8 mouse cellular contexts compared by ENCODE assay signal in the genomic region with DNA sequence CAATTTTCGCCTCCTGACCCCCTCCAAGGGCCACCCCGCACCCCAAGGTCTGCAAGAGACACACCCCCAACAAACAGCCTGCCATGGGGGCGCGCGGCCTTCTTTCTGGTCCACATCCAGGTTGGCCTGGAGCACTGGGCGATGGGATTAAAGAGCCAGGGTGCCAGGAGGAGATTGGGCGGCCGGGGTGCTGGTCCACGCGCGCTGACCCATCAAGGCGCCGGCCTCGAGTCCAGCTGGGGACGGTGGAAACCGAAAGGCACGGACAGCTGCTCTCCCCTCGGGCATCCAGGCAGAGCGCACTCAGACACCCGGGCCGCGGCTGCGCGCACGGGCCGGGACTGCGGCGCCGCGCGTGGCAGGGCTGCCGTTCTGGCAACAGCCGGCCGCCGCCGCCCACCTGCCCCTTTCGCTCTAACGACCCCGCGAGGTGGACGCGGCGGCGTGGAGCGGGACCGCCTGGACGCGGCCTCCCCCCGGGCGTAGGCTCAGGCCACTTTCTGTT. TPM values are rescaled to one million over a fixed set of nuclear protein-coding genes. Genes with fewer than 3 reads are reported as not detected.
DNase-seq lines count a peak whose midpoint lies in the region; ATAC-seq and TF ChIP-seq lines count a peak whose summit lies in the region.

No protein-coding gene starts in this region.

- no peak for TF ChIP-seq POLR2A in spleen, adult 2 months (IDR thresholded peaks at IDR 0.05; ENCODE audit: low read depth, low read length)

- H3K27me3 ChIP-seq in embryonic facial prominence, embryonic 13.5 days, result no peaks in the 10 kb centered on the region
- H3K27me3 ChIP-seq in hindbrain, embryonic 13.5 days, result no peaks in the 10 kb centered on the region
- H3K27me3 ChIP-seq in liver, embryonic 15.5 days, result no peaks in the 10 kb centered on the region
- H3K27me3 ChIP-seq in spleen, adult 2 months (ENCODE audit: control insufficient read depth, insufficient read depth, low read length), result peaks cover 41% of the 10 kb centered on the region

- peak overlapping the region; percentile 92 for H3K4me3 ChIP-seq in embryonic facial prominence, embryonic 13.5 days
- H3K4me3 ChIP-seq in hindbrain, embryonic 13.5 days, result peak overlapping the region; percentile 96
- H3K4me3 ChIP-seq in liver, embryonic 15.5 days (replicated peaks), result peak overlapping the region; percentile 78
- peak overlapping the region; percentile 52 for H3K4me3 ChIP-seq in spleen, adult 2 months (ENCODE audit: extremely low read depth, insufficient read depth, insufficient read length)

- H3K36me3 ChIP-seq in embryonic facial prominence, embryonic 13.5 days, result peaks cover 4% of the 10 kb centered on the region; the same call in 1 of the 2 replicates
- H3K36me3 ChIP-seq in hindbrain, embryonic 13.5 days, result no peaks in the 10 kb centered on the region
- no peaks in the 10 kb centered on the region for H3K36me3 ChIP-seq in liver, embryonic 15.5 days (replicated peaks)
- no peaks in the 10 kb centered on the region for H3K36me3 ChIP-seq in spleen, adult 2 months (ENCODE audit: control insufficient read depth, insufficient read depth, low read length)

- H3K4me2 ChIP-seq in embryonic facial prominence, embryonic 13.5 days, result peak overlapping the region; percentile 96
- H3K4me2 ChIP-seq in hindbrain, embryonic 13.5 days, result peak overlapping the region; percentile 81
- peak overlapping the region; percentile 96 for H3K4me2 ChIP-seq in liver, embryonic 15.5 days

- no peaks in the 10 kb centered on the region for H3K9me3 ChIP-seq in embryonic facial prominence, embryonic 13.5 days
- H3K9me3 ChIP-seq in hindbrain, embryonic 13.5 days, result no peaks in the 10 kb centered on the region
- no peaks in the 10 kb centered on the region for H3K9me3 ChIP-seq in liver, embryonic 15.5 days (replicated peaks)

- no peak for ATAC-seq in embryonic facial prominence, embryonic 13.5 days (ENCODE audit: insufficient number of reproducible peaks, insufficient read depth, low FRiP score, low TSS enrichment, low read depth)
- peak; percentile 12; the same call in 1 of the 2 replicates for ATAC-seq in hindbrain, embryonic 13.5 days (ENCODE audit: low FRiP score)
- ATAC-seq in liver, embryonic 15.5 days (ENCODE audit: insufficient read depth), result no peak

- no peak for TF ChIP-seq CTCF in spleen, adult 2 months (IDR thresholded peaks at IDR 0.05; ENCODE audit: extremely low read depth, insufficient read depth, insufficient read length, insufficient replicate concordance)

- peak; percentile 28 to 29 for DNase-seq in cerebellum, postnatal 14 days
- no peak for DNase-seq in cerebellum, adult 11-12 months
- peak; percentile 36 for DNase-seq in CD4-positive helper T cell, adult 2 months (ENCODE audit: low read depth, low spot score)
- DNase-seq in spleen, adult 2 months (ENCODE audit: low read depth in 1 of 2, low spot score in 2 of 2), result no peak
- DNase-seq in frontal cortex, postnatal 25 days (ENCODE audit: low spot score in 2 of 2), result no peak

- H3K9ac ChIP-seq in embryonic facial prominence, embryonic 13.5 days, result peak overlapping the region; percentile 97
- H3K9ac ChIP-seq in hindbrain, embryonic 13.5 days, result peak overlapping the region; percentile 96
- H3K9ac ChIP-seq in liver, embryonic 15.5 days, result peak overlapping the region; percentile 81

- H3K27ac ChIP-seq in embryonic facial prominence, embryonic 13.5 days, result peak overlapping the region; percentile 99
- H3K27ac ChIP-seq in hindbrain, embryonic 13.5 days, result peak overlapping the region; percentile 97
- peak overlapping the region; percentile 97 for H3K27ac ChIP-seq in liver, embryonic 15.5 days (replicated peaks)
- H3K27ac ChIP-seq in spleen, adult 2 months (ENCODE audit: insufficient read depth, low read length), result no peak overlapping the region

- WGBS in embryonic facial prominence, embryonic 13.5 days, result under 1% methylated on average over 50 of the region's 50 CpGs
- under 1% methylated on average over 43 of the region's 50 CpGs for WGBS in hindbrain, embryonic 13.5 days
- WGBS in liver, embryonic 15.5 days (ENCODE audit: insufficient replicate concordance), result under 1% methylated on average over 50 of the region's 50 CpGs
- WGBS in spleen, adult 2 months, result 1% methylated on average over 50 of the region's 50 CpGs

- H3K4me1 ChIP-seq in embryonic facial prominence, embryonic 13.5 days, result peaks cover 46% of the 10 kb centered on the region
- H3K4me1 ChIP-seq in hindbrain, embryonic 13.5 days (replicated peaks), result peaks cover 45% of the 10 kb centered on the region
- peaks cover 49% of the 10 kb centered on the region for H3K4me1 ChIP-seq in liver, embryonic 15.5 days (replicated peaks)
- H3K4me1 ChIP-seq in spleen, adult 2 months (ENCODE audit: control insufficient read depth, insufficient read depth, insufficient read length), result peaks cover 17% of the 10 kb centered on the region

RNA-seq across cellular contexts. Expression of gene Igf2bp3, which starts 1.1 kb away (rescaled TPM):
- polyA plus RNA-seq in embryonic facial prominence, embryonic 13.5 days (2015; fragmentation: Nextera tagmentation; extraction: Ambion mirVana), result 69.9 and 75.5 TPM in 2 replicates
- 43.7 and 45.0 TPM in 2 replicates for polyA plus RNA-seq in hindbrain, embryonic 13.5 days (2015; fragmentation: Nextera tagmentation; extraction: Ambion mirVana)
- 16.3 and 18.5 TPM in 2 replicates for polyA plus RNA-seq in liver, embryonic 15.5 days (2015; fragmentation: Nextera tagmentation; extraction: Ambion mirVana)
- 0.08 and 0.15 TPM in 2 replicates for polyA plus RNA-seq in spleen, adult 2 months (2012; rRNA removed)

RNA-seq across cellular contexts. Expression of gene Tra2a, which starts 50.2 kb away (rescaled TPM):
- 136 and 143 TPM in 2 replicates for polyA plus RNA-seq in embryonic facial prominence, embryonic 13.5 days (2015; fragmentation: Nextera tagmentation; extraction: Ambion mirVana)
- polyA plus RNA-seq in hindbrain, embryonic 13.5 days (2015; fragmentation: Nextera tagmentation; extraction: Ambion mirVana), result 133 and 143 TPM in 2 replicates
- 41.2 and 42.3 TPM in 2 replicates for polyA plus RNA-seq in liver, embryonic 15.5 days (2015; fragmentation: Nextera tagmentation; extraction: Ambion mirVana)
- polyA plus RNA-seq in spleen, adult 2 months (2012; rRNA removed), result 25.8 and 27.3 TPM in 2 replicates

Comparison
In these comparisons a context has a peak if more than half of its experiments do, and no peak if none do; other contexts are left out.
1. DNase-seq: peak in cerebellum, postnatal 14 days (2 of 2) and CD4-positive helper T cell, adult 2 months (single experiment); none in cerebellum, adult 11-12 months (single experiment), spleen, adult 2 months (0 of 2) and frontal cortex, postnatal 25 days (0 of 2).
2. RNA of gene Igf2bp3, which starts 1.1 kb away (polyA plus RNA-seq): 69.9 to 75.5 TPM in embryonic facial prominence, embryonic 13.5 days, 43.7 to 45.0 TPM in hindbrain, embryonic 13.5 days and 16.3 to 18.5 TPM in liver, embryonic 15.5 days; 0.08 to 0.15 TPM in spleen, adult 2 months; every median in the first group is over 10 times any median in the second.
3. Peak in every context shown above with its lines, with median percentiles within 50 percentile points of each other: H3K4me2 ChIP-seq, H3K4me3 ChIP-seq and H3K9ac ChIP-seq.